Comparison of ENCODE assay signal across 22 mouse cellular contexts in the genomic region with DNA sequence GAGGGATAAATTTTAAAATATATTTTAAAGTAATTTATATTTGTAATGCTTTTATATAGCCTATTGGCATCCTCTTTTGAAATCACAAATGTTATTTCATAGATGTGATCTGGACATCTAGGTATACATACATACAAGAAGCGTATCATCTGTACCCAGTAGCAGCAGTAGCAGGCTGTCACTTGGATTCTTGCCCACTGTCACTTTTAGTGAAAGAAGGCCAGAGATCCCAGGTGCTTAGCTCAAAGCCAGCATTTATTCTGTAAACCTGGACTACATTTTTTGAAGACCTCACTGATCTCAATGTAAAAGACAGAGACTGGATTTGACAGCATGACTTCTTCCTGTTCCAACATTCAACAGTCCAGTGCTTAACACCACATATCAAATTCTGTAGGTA.
A peak's percentile ranks its signal among the peaks of the same experiment; 100 is the strongest.
DNase-seq lines count a peak whose midpoint lies in the region; ATAC-seq lines count a peak whose summit lies in the region.
"Had no signal": no experiment of that assay in that cellular context is flagged by ENCODE, and none has a peak within 500 bp of the region (broad histone marks: within the 10 kb centered on the region; RNA-seq: fewer than 3 reads in every experiment).

No protein-coding gene starts in this region.

- no peak overlapping the region for H3K4me2 ChIP-seq in heart, embryonic 11.5 days
- H3K4me2 ChIP-seq: embryonic facial prominence, embryonic 12.5 days; heart, embryonic 12.5 days; hindbrain, embryonic 13.5 days; intestine, embryonic 15.5 days had no signal

- no peaks in the 10 kb centered on the region for H3K36me3 ChIP-seq in heart, embryonic 11.5 days (ENCODE audit: control insufficient read depth, insufficient read depth, low read length)
- no peaks in the 10 kb centered on the region for H3K36me3 ChIP-seq in hindbrain, embryonic 10.5 days
- H3K36me3 ChIP-seq: embryonic facial prominence, embryonic 12.5 days; heart, embryonic 12.5 days; hindbrain, embryonic 13.5 days; intestine, embryonic 15.5 days had no signal

- no peaks in the 10 kb centered on the region for H3K9me3 ChIP-seq in heart, embryonic 11.5 days (replicated peaks; ENCODE audit: control insufficient read depth, low read length)
- H3K9me3 ChIP-seq in hindbrain, embryonic 10.5 days: no peaks in the 10 kb centered on the region
- H3K9me3 ChIP-seq: embryonic facial prominence, embryonic 12.5 days; heart, embryonic 12.5 days; hindbrain, embryonic 13.5 days; intestine, embryonic 15.5 days had no signal

- no peak overlapping the region for H3K9ac ChIP-seq in heart, embryonic 11.5 days (ENCODE audit: low read depth, low read length)
- H3K9ac ChIP-seq: embryonic facial prominence, embryonic 12.5 days; heart, embryonic 12.5 days; hindbrain, embryonic 13.5 days; intestine, embryonic 15.5 days had no signal

- H3K4me1 ChIP-seq in heart, embryonic 11.5 days (ENCODE audit: control insufficient read depth, insufficient read depth, low read length): peaks cover 3% of the 10 kb centered on the region; the same call in 1 of the 2 replicates
- H3K4me1 ChIP-seq in hindbrain, embryonic 10.5 days (replicated peaks): no peaks in the 10 kb centered on the region
- H3K4me1 ChIP-seq: embryonic facial prominence, embryonic 12.5 days; intestine, embryonic 15.5 days had no signal

- no peaks in the 10 kb centered on the region for H3K27me3 ChIP-seq in heart, embryonic 11.5 days (ENCODE audit: control insufficient read depth, insufficient read depth, low read length)
- no peaks in the 10 kb centered on the region for H3K27me3 ChIP-seq in hindbrain, embryonic 10.5 days (ENCODE audit: insufficient read depth, poor library complexity, severe bottlenecking)
- H3K27me3 ChIP-seq: CH12.LX; embryonic facial prominence, embryonic 12.5 days; heart, embryonic 12.5 days; hindbrain, embryonic 13.5 days; intestine, embryonic 15.5 days had no signal

- ATAC-seq in heart, embryonic 11.5 days (replicated peaks; ENCODE audit: insufficient number of reproducible peaks, low FRiP score, low TSS enrichment): no peak
- ATAC-seq: activated CD4-positive, CD25-positive, alpha-beta regulatory T cell, adult 4 months; forebrain, embryonic 16.5 days; intestine, embryonic 15.5 days; Patski had no signal

- no peak overlapping the region for H3K27ac ChIP-seq in heart, embryonic 11.5 days (ENCODE audit: low read depth, low read length)
- no peak overlapping the region for H3K27ac ChIP-seq in hindbrain, embryonic 10.5 days
- H3K27ac ChIP-seq: embryonic facial prominence, embryonic 12.5 days; heart, adult 2 months; hindbrain, embryonic 13.5 days; intestine, embryonic 15.5 days; kidney, postnatal 0 days had no signal

- WGBS in heart, embryonic 11.5 days (ENCODE audit: insufficient replicate concordance): 90% methylated on average over 1 of the region's 1 CpGs
- WGBS in hindbrain, embryonic 10.5 days: 92% methylated on average over 1 of the region's 1 CpGs

- no peak overlapping the region for H3K4me3 ChIP-seq in heart, embryonic 11.5 days (ENCODE audit: low read depth, low read length)
- no peak overlapping the region for H3K4me3 ChIP-seq in hindbrain, embryonic 10.5 days
- H3K4me3 ChIP-seq: embryonic facial prominence, embryonic 12.5 days; heart, adult 2 months; heart, embryonic 12.5 days; hindbrain, embryonic 13.5 days; intestine, embryonic 15.5 days had no signal

- DNase-seq in brain, adult 2 months (ENCODE audit: low read depth, low spot score): peak; percentile 89
- DNase-seq in cerebellum, adult 11-12 months: peak; percentile 61
- DNase-seq in cerebellum, adult 9-10 months: peak; percentile 84
- peak; percentile 57 to 71 for DNase-seq in cerebellum, postnatal 25 days
- DNase-seq in hindbrain, embryonic 10.5 days (ENCODE audit: low spot score): no peak
- no peak for DNase-seq in embryo, embryonic 11 days
- DNase-seq: adrenal gland, adult 2 months; adrenal gland, postnatal 25 days; gastrocnemius, postnatal 14 days; heart, adult 2 months; heart, postnatal 36 days; kidney, adult 9 months had no signal

Comparison
In these comparisons a context has a peak if more than half of its experiments do, and no peak if none do; other contexts are left out.
1. DNase-seq: peak in brain, adult 2 months (single experiment), cerebellum, adult 11-12 months (single experiment), cerebellum, adult 9-10 months (single experiment) and cerebellum, postnatal 25 days (2 of 2); none in hindbrain, embryonic 10.5 days (single experiment) and embryo, embryonic 11 days (single experiment).